Mouse (Mus musculus): ENCODE measurements around the gene Aldoc. TPM values are rescaled to one million over a fixed set of nuclear protein-coding genes. Genes with fewer than 3 reads are reported as not detected.

Gene Aldoc
- total and polyA plus RNA-seq, 2 experiments from 2014 or later = 15.1 to 32.5 TPM

- Histone ChIP-seq H3K27ac (ENCODE audit: low read depth) (no peak overlapping the region), H3K9me3 (replicated peaks; ENCODE audit: control insufficient read depth, low read length) (no peaks in the 10 kb centered on the region), H3K27me3 (ENCODE audit: control insufficient read depth, insufficient read depth, low read length) (0 out of 2 replicates have a peak, but pooled peaks cover 10% of the 10 kb centered on the region), H3K4me1 (ENCODE audit: control insufficient read depth, insufficient read depth) (no peaks in the 10 kb centered on the region), H3K4me2 (ENCODE audit: low read depth, low read length) (no peak overlapping the region), H3K36me3 (replicated peaks; ENCODE audit: control insufficient read depth, insufficient read depth, low read length) (no peaks in the 10 kb centered on the region), H3K9ac (replicated peaks; ENCODE audit: low read depth, low read length) (no peak overlapping the region), H3K4me3 (ENCODE audit: low read depth, low read length) (no peak overlapping the region)
- ATAC-seq (ENCODE audit: insufficient read depth, low read depth) = no peak
- DNase-seq (ENCODE audit: low spot score) = no peak
- 86% methylated on average over 15 of the region's 15 CpGs for WGBS
- no peak for TF ChIP-seq CTCF (IDR thresholded peaks at IDR 0.05; ENCODE audit: low read depth)
- no peak for TF ChIP-seq EP300 (IDR thresholded peaks at IDR 0.05; ENCODE audit: low read depth)
Observed at GRCm38 (mm10) chr11:78367456-78368225, 44.9 kb downstream of the Aldoc start.

GRCm38 (mm10) chr11:78370389-78370788 is 47.6 kb downstream of the Aldoc start:
- H3K9me3 ChIP-seq (replicated peaks; ENCODE audit: control insufficient read depth, low read length) = no peaks in the 10 kb centered on the region
- 0 out of 2 replicates have a peak, but pooled peaks cover 6% of the 10 kb centered on the region for H3K27me3 ChIP-seq (ENCODE audit: control insufficient read depth, insufficient read depth, low read length)
- WGBS = 40% methylated on average over 1 of the region's 1 CpGs
- no peak overlapping the region for H3K9ac ChIP-seq (replicated peaks; ENCODE audit: low read depth, low read length)
- ATAC-seq (ENCODE audit: insufficient read depth, low read depth) = no peak
- DNase-seq (ENCODE audit: low spot score) = no peak
- no peaks in the 10 kb centered on the region for H3K36me3 ChIP-seq (replicated peaks; ENCODE audit: control insufficient read depth, insufficient read depth, low read length)
- H3K4me3 ChIP-seq (ENCODE audit: low read depth, low read length) = no peak overlapping the region
- H3K4me2 ChIP-seq (ENCODE audit: low read depth, low read length) = no peak overlapping the region
- H3K27ac ChIP-seq (ENCODE audit: low read depth) = no peak overlapping the region
- TF ChIP-seq EP300 (IDR thresholded peaks at IDR 0.05; ENCODE audit: low read depth) (no peak), CTCF (IDR thresholded peaks at IDR 0.05; ENCODE audit: low read depth) (no peak)
- no peaks in the 10 kb centered on the region for H3K4me1 ChIP-seq (ENCODE audit: control insufficient read depth, insufficient read depth)

GRCm38 (mm10) chr11:78371711-78372110 is 48.9 kb downstream of the Aldoc start:
- Histone ChIP-seq H3K4me1 (ENCODE audit: control insufficient read depth, insufficient read depth) (no peaks in the 10 kb centered on the region), H3K27ac (ENCODE audit: low read depth) (no peak overlapping the region), H3K4me2 (ENCODE audit: low read depth, low read length) (no peak overlapping the region), H3K27me3 (ENCODE audit: control insufficient read depth, insufficient read depth, low read length) (0 out of 2 replicates have a peak, but pooled peaks cover 2% of the 10 kb centered on the region), H3K9me3 (replicated peaks; ENCODE audit: control insufficient read depth, low read length) (no peaks in the 10 kb centered on the region), H3K4me3 (ENCODE audit: low read depth, low read length) (no peak overlapping the region), H3K9ac (replicated peaks; ENCODE audit: low read depth, low read length) (no peak overlapping the region), H3K36me3 (replicated peaks; ENCODE audit: control insufficient read depth, insufficient read depth, low read length) (no peaks in the 10 kb centered on the region)
- WGBS = 87% methylated on average over 11 of the region's 11 CpGs
- ATAC-seq (ENCODE audit: insufficient read depth, low read depth) = no peak
- no peak for TF ChIP-seq CTCF (IDR thresholded peaks at IDR 0.05; ENCODE audit: low read depth)
- TF ChIP-seq EP300 (IDR thresholded peaks at IDR 0.05; ENCODE audit: low read depth) = no peak
- DNase-seq (ENCODE audit: low spot score) = no peak

- no peaks in the 10 kb centered on the region for H3K27me3 ChIP-seq (ENCODE audit: control insufficient read depth, insufficient read depth, low read length)
- no peaks in the 10 kb centered on the region for H3K4me1 ChIP-seq (ENCODE audit: control insufficient read depth, insufficient read depth)
- H3K4me3 ChIP-seq (ENCODE audit: low read depth, low read length) = no peak overlapping the region
- no peaks in the 10 kb centered on the region for H3K9me3 ChIP-seq (replicated peaks; ENCODE audit: control insufficient read depth, low read length)
- no peak for TF ChIP-seq CTCF (IDR thresholded peaks at IDR 0.05; ENCODE audit: low read depth)
- no peak for TF ChIP-seq EP300 (IDR thresholded peaks at IDR 0.05; ENCODE audit: low read depth)
- H3K9ac ChIP-seq (replicated peaks; ENCODE audit: low read depth, low read length) = no peak overlapping the region
- no peaks in the 10 kb centered on the region for H3K36me3 ChIP-seq (replicated peaks; ENCODE audit: control insufficient read depth, insufficient read depth, low read length)
- 62% methylated on average over 3 of the region's 3 CpGs for WGBS
- no peak overlapping the region for H3K4me2 ChIP-seq (ENCODE audit: low read depth, low read length)
- ATAC-seq (ENCODE audit: insufficient read depth, low read depth) = no peak
- no peak overlapping the region for H3K27ac ChIP-seq (ENCODE audit: low read depth)
- no peak for DNase-seq (ENCODE audit: low spot score)
Observed at GRCm38 (mm10) chr11:78372166-78372565, 49.4 kb downstream of the Aldoc start.

- H3K27ac ChIP-seq (ENCODE audit: low read depth) = no peak overlapping the region
- no peak overlapping the region for H3K9ac ChIP-seq (replicated peaks; ENCODE audit: low read depth, low read length)
- TF ChIP-seq EP300 (IDR thresholded peaks at IDR 0.05; ENCODE audit: low read depth) (no peak), CTCF (IDR thresholded peaks at IDR 0.05; ENCODE audit: low read depth) (no peak)
- H3K4me3 ChIP-seq (ENCODE audit: low read depth, low read length) = no peak overlapping the region
- ATAC-seq (ENCODE audit: insufficient read depth, low read depth) (no peak), DNase-seq (ENCODE audit: low spot score) (no peak)
- H3K4me1 ChIP-seq (ENCODE audit: control insufficient read depth, insufficient read depth) = no peaks in the 10 kb centered on the region
- WGBS = 54% methylated on average over 7 of the region's 7 CpGs
- H3K27me3 ChIP-seq (ENCODE audit: control insufficient read depth, insufficient read depth, low read length) = no peaks in the 10 kb centered on the region
- H3K4me2 ChIP-seq (ENCODE audit: low read depth, low read length) = no peak overlapping the region
- H3K36me3 ChIP-seq (replicated peaks; ENCODE audit: control insufficient read depth, insufficient read depth, low read length) = no peaks in the 10 kb centered on the region
- H3K9me3 ChIP-seq (replicated peaks; ENCODE audit: control insufficient read depth, low read length) = no peaks in the 10 kb centered on the region
Observed at GRCm38 (mm10) chr11:78372610-78373009, 49.8 kb downstream of the Aldoc start.

- Histone ChIP-seq H3K27ac (ENCODE audit: low read depth) (no peak overlapping the region), H3K36me3 (replicated peaks; ENCODE audit: control insufficient read depth, insufficient read depth, low read length) (no peaks in the 10 kb centered on the region), H3K9ac (replicated peaks; ENCODE audit: low read depth, low read length) (no peak overlapping the region), H3K4me1 (ENCODE audit: control insufficient read depth, insufficient read depth) (no peaks in the 10 kb centered on the region), H3K4me2 (ENCODE audit: low read depth, low read length) (no peak overlapping the region), H3K4me3 (ENCODE audit: low read depth, low read length) (no peak overlapping the region), H3K27me3 (ENCODE audit: control insufficient read depth, insufficient read depth, low read length) (no peaks in the 10 kb centered on the region), H3K9me3 (replicated peaks; ENCODE audit: control insufficient read depth, low read length) (no peaks in the 10 kb centered on the region)
- TF ChIP-seq CTCF (IDR thresholded peaks at IDR 0.05; ENCODE audit: low read depth) (no peak), EP300 (IDR thresholded peaks at IDR 0.05; ENCODE audit: low read depth) (no peak)
- 73% methylated on average over 8 of the region's 8 CpGs for WGBS
- ATAC-seq (ENCODE audit: insufficient read depth, low read depth) (no peak), DNase-seq (ENCODE audit: low spot score) (no peak)
Observed at GRCm38 (mm10) chr11:78374147-78374546, 51.4 kb downstream of the Aldoc start.

Other genes starting within 250 kb of the Aldoc start
- 33.5 and 40.8 TPM in 2 replicates for gene Eral1, start 242.6 kb upstream of the Aldoc start, total RNA-seq (2014; rRNA removed; ENCODE audit: low replicate concordance)
- gene Eral1, start 242.6 kb upstream of the Aldoc start, polyA plus RNA-seq (2015; fragmentation: Nextera tagmentation; extraction: Ambion mirVana) = 19.7 TPM in 2 replicates
- gene Fam222b, start 228.3 kb upstream of the Aldoc start, total RNA-seq (2014; rRNA removed; ENCODE audit: low replicate concordance) = 10.8 and 24.6 TPM in 2 replicates
- gene Fam222b, start 228.3 kb upstream of the Aldoc start, polyA plus RNA-seq (2015; fragmentation: Nextera tagmentation; extraction: Ambion mirVana) = 11.1 TPM in 2 replicates
- gene Traf4, start 157.4 kb upstream of the Aldoc start, total RNA-seq (2014; rRNA removed; ENCODE audit: low replicate concordance) = 25.1 and 42.6 TPM in 2 replicates
- 21.2 and 22.9 TPM in 2 replicates for gene Traf4, start 157.4 kb upstream of the Aldoc start, polyA plus RNA-seq (2015; fragmentation: Nextera tagmentation; extraction: Ambion mirVana)
- 24.6 and 27.2 TPM in 2 replicates for gene Nek8, start 146.3 kb upstream of the Aldoc start, total RNA-seq (2014; rRNA removed; ENCODE audit: low replicate concordance)
- 8.1 and 9.1 TPM in 2 replicates for gene Nek8, start 146.3 kb upstream of the Aldoc start, polyA plus RNA-seq (2015; fragmentation: Nextera tagmentation; extraction: Ambion mirVana)
- 19.9 and 24.1 TPM in 2 replicates for gene Tlcd1, start 146.3 kb upstream of the Aldoc start, total RNA-seq (2014; rRNA removed; ENCODE audit: low replicate concordance)
- 15.1 and 16.8 TPM in 2 replicates for gene Tlcd1, start 146.3 kb upstream of the Aldoc start, polyA plus RNA-seq (2015; fragmentation: Nextera tagmentation; extraction: Ambion mirVana)
- 473 and 508 TPM in 2 replicates for gene Rpl23a, start 139.4 kb upstream of the Aldoc start, total RNA-seq (2014; rRNA removed; ENCODE audit: low replicate concordance)
- 719 and 776 TPM in 2 replicates for gene Rpl23a, start 139.4 kb upstream of the Aldoc start, polyA plus RNA-seq (2015; fragmentation: Nextera tagmentation; extraction: Ambion mirVana)
- gene Rab34, start 134.5 kb upstream of the Aldoc start, total RNA-seq (2014; rRNA removed; ENCODE audit: low replicate concordance) = 55.1 and 57.5 TPM in 2 replicates
- gene Rab34, start 134.5 kb upstream of the Aldoc start, polyA plus RNA-seq (2015; fragmentation: Nextera tagmentation; extraction: Ambion mirVana) = 37.1 and 39.7 TPM in 2 replicates
- gene Proca1, start 129.6 kb upstream of the Aldoc start, total RNA-seq (2014; rRNA removed; ENCODE audit: low replicate concordance) = not detected in 2 replicates
- gene Proca1, start 129.6 kb upstream of the Aldoc start, polyA plus RNA-seq (2015; fragmentation: Nextera tagmentation; extraction: Ambion mirVana) = 2.1 and 3.2 TPM in 2 replicates
- gene Sdf2, start 77.2 kb upstream of the Aldoc start, total RNA-seq (2014; rRNA removed; ENCODE audit: low replicate concordance) = 62.5 and 101 TPM in 2 replicates
- gene Sdf2, start 77.2 kb upstream of the Aldoc start, polyA plus RNA-seq (2015; fragmentation: Nextera tagmentation; extraction: Ambion mirVana) = 58.9 and 64.3 TPM in 2 replicates
- 12.1 and 17.0 TPM in 2 replicates for gene Supt6, start 77.0 kb upstream of the Aldoc start, total RNA-seq (2014; rRNA removed; ENCODE audit: low replicate concordance)
- 6.9 and 7.6 TPM in 2 replicates for gene Supt6, start 77.0 kb upstream of the Aldoc start, polyA plus RNA-seq (2015; fragmentation: Nextera tagmentation; extraction: Ambion mirVana)
- gene 2610507B11Rik, start 61.2 kb upstream of the Aldoc start, total RNA-seq (2014; rRNA removed; ENCODE audit: low replicate concordance) = 105 and 108 TPM in 2 replicates
- gene 2610507B11Rik, start 61.2 kb upstream of the Aldoc start, polyA plus RNA-seq (2015; fragmentation: Nextera tagmentation; extraction: Ambion mirVana) = 86.4 and 91.2 TPM in 2 replicates
- 0.19 TPM in 1 of 2 replicates, not detected in the other for gene BC030499, start 32.1 kb upstream of the Aldoc start, total RNA-seq (2014; rRNA removed; ENCODE audit: low replicate concordance)
- gene BC030499, start 32.1 kb upstream of the Aldoc start, polyA plus RNA-seq (2015; fragmentation: Nextera tagmentation; extraction: Ambion mirVana) = 0.18 and 0.22 TPM in 2 replicates
- 16.8 and 23.4 TPM in 2 replicates for gene Spag5, start 21.4 kb upstream of the Aldoc start, total RNA-seq (2014; rRNA removed; ENCODE audit: low replicate concordance)
- gene Spag5, start 21.4 kb upstream of the Aldoc start, polyA plus RNA-seq (2015; fragmentation: Nextera tagmentation; extraction: Ambion mirVana) = 5.5 and 6.8 TPM in 2 replicates
- gene Pigs, start 5.4 kb downstream of the Aldoc start, total RNA-seq (2014; rRNA removed; ENCODE audit: low replicate concordance) = 36.0 and 39.7 TPM in 2 replicates
- gene Pigs, start 5.4 kb downstream of the Aldoc start, polyA plus RNA-seq (2015; fragmentation: Nextera tagmentation; extraction: Ambion mirVana) = 31.2 and 32.3 TPM in 2 replicates
- 52.9 and 57.3 TPM in 2 replicates for gene Unc119, start 20.5 kb downstream of the Aldoc start, total RNA-seq (2014; rRNA removed; ENCODE audit: low replicate concordance)
- 20.9 and 24.8 TPM in 2 replicates for gene Unc119, start 20.5 kb downstream of the Aldoc start, polyA plus RNA-seq (2015; fragmentation: Nextera tagmentation; extraction: Ambion mirVana)
- gene Foxn1, start 63.6 kb downstream of the Aldoc start, total RNA-seq (2014; rRNA removed; ENCODE audit: low replicate concordance) = not detected in 2 replicates
- not detected in 2 replicates for gene Foxn1, start 63.6 kb downstream of the Aldoc start, polyA plus RNA-seq (2015; fragmentation: Nextera tagmentation; extraction: Ambion mirVana)
- 0.54 TPM in 1 of 2 replicates, not detected in the other for gene Slc13a2, start 99.2 kb downstream of the Aldoc start, total RNA-seq (2014; rRNA removed; ENCODE audit: low replicate concordance)
- 0.10 TPM in 1 of 2 replicates, not detected in the other for gene Slc13a2, start 99.2 kb downstream of the Aldoc start, polyA plus RNA-seq (2015; fragmentation: Nextera tagmentation; extraction: Ambion mirVana)
- gene Slc46a1, start 142.7 kb downstream of the Aldoc start, total RNA-seq (2014; rRNA removed; ENCODE audit: low replicate concordance) = 3.7 and 8.4 TPM in 2 replicates
- gene Slc46a1, start 142.7 kb downstream of the Aldoc start, polyA plus RNA-seq (2015; fragmentation: Nextera tagmentation; extraction: Ambion mirVana) = 4.5 TPM in 2 replicates
- not detected in 2 replicates for gene Sarm1, start 174.8 kb downstream of the Aldoc start, total RNA-seq (2014; rRNA removed; ENCODE audit: low replicate concordance)
- not detected in 2 replicates for gene Sarm1, start 174.8 kb downstream of the Aldoc start, polyA plus RNA-seq (2015; fragmentation: Nextera tagmentation; extraction: Ambion mirVana)
- 0.73 and 2.3 TPM in 2 replicates for gene Vtn, start 176.1 kb downstream of the Aldoc start, total RNA-seq (2014; rRNA removed; ENCODE audit: low replicate concordance)
- 2.7 and 4.0 TPM in 2 replicates for gene Vtn, start 176.1 kb downstream of the Aldoc start, polyA plus RNA-seq (2015; fragmentation: Nextera tagmentation; extraction: Ambion mirVana)
- not detected in 2 replicates for gene Sebox, start 180.5 kb downstream of the Aldoc start, total RNA-seq (2014; rRNA removed; ENCODE audit: low replicate concordance)
- gene Sebox, start 180.5 kb downstream of the Aldoc start, polyA plus RNA-seq (2015; fragmentation: Nextera tagmentation; extraction: Ambion mirVana) = not detected in 2 replicates
- 13.1 and 29.9 TPM in 2 replicates for gene Tmem199, start 189.2 kb downstream of the Aldoc start, total RNA-seq (2014; rRNA removed; ENCODE audit: low replicate concordance)
- 35.0 and 36.4 TPM in 2 replicates for gene Tmem199, start 189.2 kb downstream of the Aldoc start, polyA plus RNA-seq (2015; fragmentation: Nextera tagmentation; extraction: Ambion mirVana)
- gene Poldip2, start 189.2 kb downstream of the Aldoc start, total RNA-seq (2014; rRNA removed; ENCODE audit: low replicate concordance) = 225 and 247 TPM in 2 replicates
- gene Poldip2, start 189.2 kb downstream of the Aldoc start, polyA plus RNA-seq (2015; fragmentation: Nextera tagmentation; extraction: Ambion mirVana) = 209 and 214 TPM in 2 replicates
- 49.7 and 52.1 TPM in 2 replicates for gene Tnfaip1, start 213.4 kb downstream of the Aldoc start, total RNA-seq (2014; rRNA removed; ENCODE audit: low replicate concordance)
- 48.7 and 50.0 TPM in 2 replicates for gene Tnfaip1, start 213.4 kb downstream of the Aldoc start, polyA plus RNA-seq (2015; fragmentation: Nextera tagmentation; extraction: Ambion mirVana)
- gene Ift20, start 213.4 kb downstream of the Aldoc start, total RNA-seq (2014; rRNA removed; ENCODE audit: low replicate concordance) = 90.8 and 148 TPM in 2 replicates
- gene Ift20, start 213.4 kb downstream of the Aldoc start, polyA plus RNA-seq (2015; fragmentation: Nextera tagmentation; extraction: Ambion mirVana) = 111 and 114 TPM in 2 replicates
- gene Tmem97, start 227.8 kb downstream of the Aldoc start, total RNA-seq (2014; rRNA removed; ENCODE audit: low replicate concordance) = 41.5 and 57.2 TPM in 2 replicates
- 37.5 and 39.4 TPM in 2 replicates for gene Tmem97, start 227.8 kb downstream of the Aldoc start, polyA plus RNA-seq (2015; fragmentation: Nextera tagmentation; extraction: Ambion mirVana)

Measured in heart, postnatal 0 days (tissue).